Mouse (Mus musculus) forebrain, embryonic 13.5 days (tissue): Measurements from ENCODE around the gene Ahcyl1. TPM values are rescaled to one million over a fixed set of nuclear protein-coding genes. Genes with fewer than 3 reads are reported as not detected.
A peak's percentile ranks its signal among the peaks of the same experiment; 100 is the strongest.

Experiments used
- ATAC-seq: fragments of 200-750 bp; cut with Nextera tagmentation; 2 replicates; pipeline ENCODE4 v1.8.0; 2017
- H3K27ac ChIP-seq: fragments of 300-500 bp; sonication (generic); 2 replicates; pipeline ENCODE4 v1.5.1; 2015; ENCODE audit warnings: inconsistent platforms, mild to moderate bottlenecking, moderate library complexity
- H3K27me3 ChIP-seq: fragments of 300-500 bp; sonication (generic); 2 replicates; pipeline ENCODE4 v1.6.1; 2015; ENCODE audit warnings: mild to moderate bottlenecking, inconsistent platforms
- H3K36me3 ChIP-seq: fragments of 300-500 bp; sonication (generic); 2 replicates; pipeline ENCODE4 v1.6.1; 2015; ENCODE audit warnings: mild to moderate bottlenecking, inconsistent platforms; ENCODE audit not compliant: poor library complexity, severe bottlenecking
- H3K4me1 ChIP-seq: fragments of 300-500 bp; sonication (generic); 2 replicates; pipeline ENCODE4 v1.6.1; 2015; ENCODE audit warnings: inconsistent platforms
- H3K4me2 ChIP-seq: fragments of 300-500 bp; sonication (generic); 2 replicates; pipeline ENCODE4 v1.6.1; 2015; ENCODE audit warnings: inconsistent platforms, mild to moderate bottlenecking, moderate library complexity
- H3K4me3 ChIP-seq: fragments of 300-500 bp; sonication (generic); 2 replicates; pipeline ENCODE4 v1.5.1; 2015; ENCODE audit warnings: mild to moderate bottlenecking, inconsistent platforms
- H3K9ac ChIP-seq: fragments of 300-500 bp; sonication (generic); 2 replicates; pipeline ENCODE4 v1.6.1; 2015; ENCODE audit warnings: mild to moderate bottlenecking, inconsistent platforms
- H3K9me3 ChIP-seq: fragments of 300-500 bp; sonication (generic); replicated peaks from 2 replicates; pipeline ENCODE4 v1.6.1; 2016; ENCODE audit warnings: inconsistent platforms
- WGBS: fragments of 180-500 bp; shearing (Covaris S2); methylation state at CpG from one replicate; pipeline ENCODE4 v1.1.7; 2015; 5-methylcytosine and 5-hydroxymethylcytosine counted together
- polyA plus RNA-seq: library from polyadenylated mRNA; unstranded; fragments of >200 nt; fragmentation: Nextera tagmentation; extraction: Ambion mirVana; gene quantifications from 2 replicates; pipeline ENCODE4 v1.2.1, GENCODE M21; 2015

Ahcyl1 gene
- polyA plus RNA-seq, 1 experiment from 2014 or later: 98.6 TPM

DNA sequence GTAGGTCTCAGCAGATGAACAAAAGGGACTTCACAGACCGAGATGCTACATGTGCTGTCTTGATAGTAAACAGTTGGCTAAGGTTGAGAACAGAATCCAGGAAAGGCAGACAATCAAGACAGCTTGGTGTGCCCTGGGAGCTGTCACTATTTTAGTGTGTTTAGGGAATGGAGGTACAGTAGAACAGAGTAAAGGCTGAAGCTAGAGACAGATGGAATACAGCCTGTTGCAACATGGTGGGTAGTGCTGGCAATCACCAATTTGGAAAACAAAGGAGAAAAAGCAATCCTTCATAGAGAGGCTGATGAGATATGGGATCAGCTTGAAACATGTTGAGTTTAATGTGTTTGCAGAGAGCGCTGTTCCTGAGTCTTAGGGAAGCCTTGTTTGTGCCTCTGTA is 4.3 kb upstream of the Ahcyl1 start:
- Histone ChIP-seq H3K27me3 (no peaks in the 10 kb centered on the region), H3K9ac (no peak overlapping the region), H3K9me3 (no peaks in the 10 kb centered on the region), H3K36me3 (no peaks in the 10 kb centered on the region), H3K4me1 (peaks cover 4% of the 10 kb centered on the region; the same call in 1 of the 2 replicates), H3K27ac (no peak overlapping the region), H3K4me2 (no peak overlapping the region), H3K4me3 (no peak overlapping the region)
- WGBS: 88% methylated on average over 2 of the region's 2 CpGs
- ATAC-seq: no peak

DNA sequence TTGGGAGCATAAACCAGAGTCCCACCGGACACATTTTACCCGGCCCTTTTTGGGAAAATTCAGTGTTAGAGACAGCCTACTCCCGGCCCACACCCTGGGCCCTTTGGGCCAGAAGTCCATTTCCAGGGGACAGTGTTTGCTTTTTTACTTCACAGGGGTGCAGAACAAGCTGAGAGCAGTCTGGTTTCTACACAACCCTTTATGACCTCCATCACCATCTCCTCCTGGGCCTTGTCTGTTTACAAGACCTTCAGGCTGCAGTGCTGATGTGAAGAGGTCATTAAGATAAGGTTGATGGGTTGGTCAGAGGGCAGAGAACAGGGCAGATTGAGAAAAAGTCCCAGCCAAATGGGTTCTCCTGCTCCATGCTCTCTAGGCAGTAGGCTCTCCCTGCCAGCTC is 550 bp upstream of the Ahcyl1 start:
- no peak overlapping the region for H3K9ac ChIP-seq
- ATAC-seq: no peak
- H3K4me3 ChIP-seq: peak overlapping the region; percentile 91

DNA sequence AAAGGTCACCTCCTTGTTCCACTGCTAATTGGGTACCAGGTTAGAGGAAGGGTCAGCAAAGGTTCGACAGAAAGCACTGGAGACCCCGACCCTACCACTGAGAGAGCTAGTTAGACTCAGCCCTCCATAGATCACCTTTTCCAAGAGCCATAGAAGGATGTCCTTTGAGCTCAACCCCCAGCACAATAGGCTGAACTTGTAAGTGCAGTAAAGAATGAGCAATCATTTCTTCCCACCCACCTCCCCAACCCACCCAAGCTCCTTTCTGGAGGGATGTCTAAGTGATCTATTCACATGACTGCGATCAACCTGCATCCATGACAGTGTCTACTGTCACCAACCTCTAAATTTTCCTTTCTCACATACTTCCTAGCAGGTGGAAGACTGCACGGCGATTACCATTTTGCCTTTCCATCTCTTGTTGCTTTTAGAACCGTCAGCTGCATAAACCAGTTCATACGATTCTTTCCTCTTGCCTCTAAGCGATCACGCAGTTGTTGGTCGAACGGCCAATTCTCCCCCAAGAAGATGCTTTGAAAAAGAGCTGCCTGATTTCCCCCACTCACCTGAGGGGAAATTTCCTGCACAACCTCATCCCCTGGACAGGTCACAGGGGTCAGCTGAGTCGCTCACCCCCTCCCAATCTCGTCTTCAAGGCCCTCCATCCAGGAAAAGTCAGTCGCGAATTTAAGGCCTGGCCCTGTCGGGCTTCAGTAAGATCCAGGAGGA is 977 bp downstream of the Ahcyl1 start:
- ATAC-seq: no peak
- Histone ChIP-seq H3K9ac (peak overlapping the region; percentile 96), H3K4me2 (peak overlapping the region; percentile 93), H3K27me3 (no peaks in the 10 kb centered on the region), H3K27ac (peak overlapping the region; percentile 93), H3K9me3 (no peaks in the 10 kb centered on the region), H3K4me3 (peak overlapping the region; percentile 91), H3K36me3 (no peaks in the 10 kb centered on the region), H3K4me1 (peaks cover 52% of the 10 kb centered on the region)
- WGBS: 5% methylated on average over 16 of the region's 16 CpGs

More for the DNA sequence above, 550 bp upstream of the Ahcyl1 start:
- H3K4me2 ChIP-seq: peak overlapping the region; percentile 49
- no peaks in the 10 kb centered on the region for H3K27me3 ChIP-seq
- H3K4me1 ChIP-seq: peaks cover 37% of the 10 kb centered on the region
- 38% methylated on average over 3 of the region's 3 CpGs for WGBS
- no peaks in the 10 kb centered on the region for H3K9me3 ChIP-seq
- H3K27ac ChIP-seq: no peak overlapping the region
- H3K36me3 ChIP-seq: no peaks in the 10 kb centered on the region

DNA sequence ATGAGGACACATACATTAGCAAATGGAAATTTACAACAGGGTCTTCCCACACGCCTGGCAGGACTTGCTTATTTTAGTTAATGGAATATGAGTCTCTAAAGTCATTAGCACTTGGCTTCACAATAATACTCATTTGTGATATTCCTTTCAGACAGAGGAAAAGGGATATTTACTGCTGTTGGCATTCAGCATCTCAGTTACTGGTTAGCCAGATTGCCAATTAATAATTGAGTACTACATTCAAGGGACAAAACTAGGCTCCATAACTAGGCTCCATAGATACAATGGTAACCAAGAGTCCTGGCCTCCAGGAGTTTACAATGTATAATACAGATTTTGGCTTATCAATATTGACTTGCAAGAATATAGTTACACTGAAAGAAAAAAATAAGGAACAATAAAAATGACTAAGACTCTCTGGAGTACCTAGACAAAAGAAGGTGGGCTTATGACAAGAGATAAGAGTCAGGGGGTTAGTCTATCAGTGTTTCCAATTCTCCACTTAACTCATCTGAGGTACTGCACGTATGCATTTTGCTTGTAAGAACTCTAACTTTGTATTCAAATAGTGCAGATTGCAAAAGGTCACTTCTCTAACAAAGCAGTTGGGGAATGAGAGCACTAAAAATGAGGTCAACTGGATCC is 2.0 kb downstream of the Ahcyl1 start:
- peaks cover 62% of the 10 kb centered on the region for H3K4me1 ChIP-seq
- H3K27ac ChIP-seq: no peak overlapping the region
- H3K4me3 ChIP-seq: peak overlapping the region; percentile 91
- peak overlapping the region; percentile 96 for H3K9ac ChIP-seq
- 60% methylated on average over 2 of the region's 2 CpGs for WGBS
- H3K36me3 ChIP-seq: no peaks in the 10 kb centered on the region
- H3K9me3 ChIP-seq: no peaks in the 10 kb centered on the region
- H3K4me2 ChIP-seq: peak overlapping the region; percentile 93
- H3K27me3 ChIP-seq: no peaks in the 10 kb centered on the region
- ATAC-seq: no peak

DNA sequence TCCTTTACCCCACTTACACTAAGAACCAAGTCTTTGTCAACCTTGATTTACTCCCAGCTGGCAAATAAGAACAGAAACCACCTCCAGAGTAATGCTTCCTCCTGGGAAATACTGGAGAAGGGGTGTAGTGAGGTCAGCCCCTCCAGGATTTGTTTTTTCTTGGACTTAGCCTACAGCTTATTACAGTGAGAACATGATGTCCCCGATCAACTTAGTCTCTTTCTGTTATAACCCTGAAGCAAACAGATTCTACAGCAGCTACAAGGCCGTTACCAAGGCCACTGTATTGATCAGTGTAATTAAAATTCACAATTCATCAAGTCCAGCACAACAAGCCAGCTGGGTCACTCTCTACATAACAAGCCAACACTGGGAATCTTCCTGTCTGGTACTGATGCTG is 6.0 kb downstream of the Ahcyl1 start:
- H3K36me3 ChIP-seq: no peaks in the 10 kb centered on the region
- H3K9ac ChIP-seq: no peak overlapping the region
- H3K4me1 ChIP-seq: peaks cover 64% of the 10 kb centered on the region
- H3K4me2 ChIP-seq: no peak overlapping the region
- no peak overlapping the region for H3K27ac ChIP-seq
- no peaks in the 10 kb centered on the region for H3K9me3 ChIP-seq
- H3K4me3 ChIP-seq: no peak overlapping the region
- ATAC-seq: no peak
- H3K27me3 ChIP-seq: no peaks in the 10 kb centered on the region
- WGBS: 67% methylated on average over 2 of the region's 2 CpGs

DNA sequence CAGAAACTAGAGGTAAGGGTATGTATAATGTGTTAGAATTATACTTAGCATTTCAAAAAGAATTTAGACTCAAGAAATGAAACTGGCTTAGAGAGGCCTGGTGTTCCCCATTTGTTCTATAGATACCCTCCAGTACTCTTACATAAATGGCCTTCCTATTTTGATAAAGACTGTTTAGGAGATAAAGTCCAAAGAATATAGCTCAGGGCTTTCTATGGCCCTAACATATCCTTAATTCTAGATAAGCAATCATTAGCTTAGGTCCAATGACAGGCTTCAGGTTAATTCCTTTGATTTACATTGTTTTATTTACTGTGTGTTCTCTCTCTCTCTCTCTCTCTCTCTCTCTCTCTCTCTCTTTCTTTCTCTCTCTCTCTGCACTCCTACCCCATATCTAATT is 7.1 kb downstream of the Ahcyl1 start:
- Histone ChIP-seq H3K27me3 (no peaks in the 10 kb centered on the region), H3K36me3 (no peaks in the 10 kb centered on the region), H3K4me2 (no peak overlapping the region), H3K9me3 (no peaks in the 10 kb centered on the region), H3K4me1 (peaks cover 52% of the 10 kb centered on the region), H3K27ac (no peak overlapping the region), H3K4me3 (no peak overlapping the region), H3K9ac (no peak overlapping the region)
- no peak for ATAC-seq

DNA sequence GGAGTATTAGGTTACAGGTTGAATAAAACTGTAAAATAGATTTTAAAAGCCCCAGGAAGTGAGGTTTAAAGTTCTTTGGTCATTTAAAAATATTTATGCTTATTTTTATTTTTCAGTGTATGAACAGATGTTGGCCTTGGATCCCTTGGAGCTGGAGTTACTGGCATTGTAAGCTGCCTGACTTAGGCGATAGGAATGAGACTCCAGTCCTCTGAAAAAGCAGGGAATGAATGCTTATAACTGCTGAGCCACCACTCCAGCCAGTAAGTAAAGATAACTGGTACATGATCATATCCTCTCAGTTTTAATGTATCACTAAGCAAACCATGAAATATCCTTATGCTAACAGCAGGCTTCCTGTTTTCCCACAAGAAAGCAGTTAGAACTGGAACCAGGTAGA is 8.1 kb downstream of the Ahcyl1 start:
- 85% methylated on average over 1 of the region's 1 CpGs for WGBS
- no peaks in the 10 kb centered on the region for H3K27me3 ChIP-seq
- peaks cover 42% of the 10 kb centered on the region for H3K4me1 ChIP-seq
- H3K4me3 ChIP-seq: no peak overlapping the region
- H3K4me2 ChIP-seq: no peak overlapping the region
- no peaks in the 10 kb centered on the region for H3K9me3 ChIP-seq
- no peaks in the 10 kb centered on the region for H3K36me3 ChIP-seq
- no peak overlapping the region for H3K9ac ChIP-seq
- no peak for ATAC-seq
- H3K27ac ChIP-seq: no peak overlapping the region

DNA sequence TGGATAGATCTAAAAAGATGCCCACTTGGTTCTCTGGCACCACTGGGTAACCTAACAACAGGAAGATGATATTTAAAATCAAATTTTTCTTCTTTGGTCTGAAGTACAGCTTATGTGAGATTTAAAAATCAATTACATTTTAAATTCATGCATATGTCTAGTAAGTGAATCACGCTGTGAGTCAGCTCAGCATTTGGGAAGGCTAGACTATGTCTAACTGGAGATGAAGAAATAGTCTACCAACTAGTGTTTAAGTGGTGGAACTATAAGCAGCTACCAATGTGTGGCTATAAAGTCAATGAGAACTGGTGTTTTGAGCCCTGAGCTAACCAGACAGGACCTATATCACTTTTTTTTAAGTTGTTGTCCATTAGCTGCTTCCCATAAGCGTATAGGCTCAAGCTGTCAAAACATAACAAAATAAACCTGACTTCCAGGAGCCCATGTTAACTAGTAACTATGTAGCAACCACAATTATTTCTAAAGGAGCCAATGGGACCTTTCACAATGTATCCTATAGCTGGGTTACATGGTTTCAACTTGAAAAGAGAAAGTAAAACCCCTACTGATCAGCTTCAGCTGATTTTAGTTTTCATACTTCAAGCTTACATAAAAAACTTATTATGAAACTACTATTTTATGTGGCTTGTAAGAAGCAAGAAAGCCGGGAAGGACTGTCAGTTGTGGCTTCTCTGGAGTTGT is 9.9 kb downstream of the Ahcyl1 start:
- whole genome bisulfite sequencing: 94% methylated on average over 3 of the region's 3 CpGs
- H3K4me2 ChIP-seq: no peak overlapping the region
- H3K4me1 ChIP-seq: peaks cover 41% of the 10 kb centered on the region
- no peak overlapping the region for H3K4me3 ChIP-seq
- H3K27ac ChIP-seq: no peak overlapping the region
- no peaks in the 10 kb centered on the region for H3K36me3 ChIP-seq
- ATAC-seq: no peak
- no peak overlapping the region for H3K9ac ChIP-seq
- H3K9me3 ChIP-seq: no peaks in the 10 kb centered on the region
- H3K27me3 ChIP-seq: no peaks in the 10 kb centered on the region

DNA sequence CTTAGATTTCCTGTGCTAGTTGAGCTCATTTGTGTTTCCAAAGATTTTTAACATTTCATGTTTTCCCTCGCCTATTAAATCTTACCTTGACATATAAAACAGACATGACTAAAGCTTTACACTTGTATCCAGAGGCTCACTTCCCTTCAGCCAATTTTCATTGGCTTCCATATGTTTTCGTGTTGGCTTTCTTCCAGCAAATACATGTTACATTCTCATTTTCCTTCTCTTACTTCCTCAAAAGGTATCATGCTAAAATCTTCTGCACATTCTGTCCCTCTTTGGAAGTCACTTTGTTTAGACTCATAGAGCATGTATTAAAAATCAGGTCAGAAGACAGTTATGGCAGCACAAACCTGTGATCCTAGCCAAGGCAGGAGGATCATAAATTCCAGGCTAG is 10.7 kb downstream of the Ahcyl1 start:
- no peaks in the 10 kb centered on the region for H3K27me3 ChIP-seq
- no peak overlapping the region for H3K4me3 ChIP-seq
- H3K36me3 ChIP-seq: no peaks in the 10 kb centered on the region
- no peak overlapping the region for H3K4me2 ChIP-seq
- 89% methylated on average over 2 of the region's 2 CpGs for WGBS
- ATAC-seq: no peak
- H3K9me3 ChIP-seq: no peaks in the 10 kb centered on the region
- no peak overlapping the region for H3K9ac ChIP-seq
- peaks cover 41% of the 10 kb centered on the region for H3K4me1 ChIP-seq
- H3K27ac ChIP-seq: no peak overlapping the region

DNA sequence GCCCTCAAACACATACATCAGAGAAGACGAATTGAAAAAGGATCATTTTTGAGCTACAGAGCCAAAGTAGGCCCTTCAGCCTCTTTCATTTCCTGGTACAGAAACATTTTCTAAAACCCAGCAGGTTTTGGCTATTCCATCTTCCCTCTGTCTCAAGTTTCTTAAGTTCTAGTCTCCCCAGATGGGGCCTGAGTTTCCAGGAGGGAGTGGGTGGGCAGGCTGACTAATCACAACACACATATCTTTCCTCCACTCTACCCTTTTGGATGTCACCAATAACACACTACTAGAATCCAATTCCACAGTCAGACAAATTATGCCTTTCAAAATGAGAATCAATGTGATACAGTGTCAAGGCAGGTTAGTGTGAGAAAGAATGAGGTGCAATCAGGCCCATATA is 12.8 kb downstream of the Ahcyl1 start:
- 82% methylated on average over 1 of the region's 1 CpGs for WGBS
- no peak for ATAC-seq

DNA sequence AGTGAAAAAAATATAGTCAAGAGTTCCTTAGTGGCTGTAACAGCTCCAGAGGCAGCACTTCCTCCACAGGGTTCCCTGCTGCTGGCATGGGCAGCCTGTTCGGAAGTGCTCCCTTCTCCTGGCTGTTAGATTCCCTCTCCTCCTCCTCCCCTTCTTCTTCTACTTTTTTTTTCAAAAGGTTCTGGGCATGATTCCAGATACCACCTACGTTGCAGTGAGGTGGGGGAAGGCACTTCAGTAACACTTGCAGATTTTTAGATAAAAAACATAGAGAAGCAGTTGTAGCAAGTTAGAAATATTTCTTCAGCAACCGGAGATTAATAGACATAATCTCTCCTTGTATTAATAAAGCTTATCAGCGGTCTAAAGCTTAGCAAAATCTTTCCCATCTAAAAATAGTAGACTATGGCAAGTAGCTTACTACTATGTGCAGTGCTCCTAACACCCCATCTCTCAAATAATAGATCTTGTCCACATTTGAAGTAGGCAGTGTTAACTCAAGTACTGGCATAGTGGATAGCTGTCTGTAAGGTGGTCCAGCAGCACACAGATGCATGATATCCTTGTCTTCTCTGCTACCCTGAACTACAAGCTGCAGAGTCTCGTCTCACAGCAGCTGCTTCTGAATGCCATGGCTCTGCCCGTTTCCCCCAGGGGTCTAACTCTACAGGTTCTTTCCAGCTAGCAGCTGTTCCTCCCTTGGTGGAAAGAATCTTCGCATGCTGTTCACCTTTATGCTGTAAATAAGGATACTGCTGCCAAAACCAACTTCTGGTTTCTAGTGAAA is 15.4 kb downstream of the Ahcyl1 start:
- Histone ChIP-seq H3K27ac (peak overlapping the region; percentile 48; the same call in 1 of the 2 replicates), H3K9ac (peak overlapping the region; percentile 8; the same call in 1 of the 2 replicates), H3K4me3 (no peak overlapping the region), H3K27me3 (no peaks in the 10 kb centered on the region), H3K36me3 (peaks cover 11% of the 10 kb centered on the region; the same call in 1 of the 2 replicates), H3K4me2 (no peak overlapping the region), H3K9me3 (no peaks in the 10 kb centered on the region), H3K4me1 (peaks cover 36% of the 10 kb centered on the region)
- ATAC-seq: peak; percentile 69; the same call in 1 of the 2 replicates
- whole genome bisulfite sequencing: 33% methylated on average over 7 of the region's 7 CpGs

More for the DNA sequence above, 12.8 kb downstream of the Ahcyl1 start:
- Histone ChIP-seq H3K27ac (no peak overlapping the region), H3K27me3 (no peaks in the 10 kb centered on the region), H3K9ac (no peak overlapping the region), H3K4me2 (no peak overlapping the region), H3K36me3 (no peaks in the 10 kb centered on the region), H3K4me3 (no peak overlapping the region), H3K4me1 (peaks cover 37% of the 10 kb centered on the region), H3K9me3 (no peaks in the 10 kb centered on the region)

DNA sequence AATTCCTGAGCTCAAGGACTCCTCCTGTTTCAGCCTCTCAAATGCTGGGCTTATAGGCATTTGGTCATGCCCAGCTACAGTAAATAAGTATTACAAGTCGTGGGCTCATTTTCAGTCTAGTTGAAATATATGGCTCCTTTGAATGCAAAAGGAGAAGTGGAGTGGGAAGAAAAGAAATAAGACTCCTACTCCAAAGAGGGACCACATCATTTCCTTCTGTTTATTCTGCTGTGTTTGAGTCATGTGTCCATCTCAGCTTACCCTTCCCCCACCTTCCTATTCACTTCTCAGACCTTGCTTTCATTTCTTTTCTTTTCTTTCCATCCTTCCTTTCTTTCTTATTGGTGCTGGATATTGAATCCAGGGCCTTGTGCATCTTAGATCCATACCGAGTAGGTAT is 24.9 kb downstream of the Ahcyl1 start:
- H3K4me2 ChIP-seq: no peak overlapping the region
- ATAC-seq: no peak
- H3K36me3 ChIP-seq: peaks cover 89% of the 10 kb centered on the region
- WGBS: 96% methylated on average over 2 of the region's 2 CpGs
- H3K4me1 ChIP-seq: no peaks in the 10 kb centered on the region
- H3K9me3 ChIP-seq: no peaks in the 10 kb centered on the region
- H3K9ac ChIP-seq: no peak overlapping the region
- no peaks in the 10 kb centered on the region for H3K27me3 ChIP-seq
- H3K4me3 ChIP-seq: no peak overlapping the region
- H3K27ac ChIP-seq: no peak overlapping the region
